Mouse (Mus musculus): ENCODE measurements around the gene Zdhhc25.

The Zdhhc25 gene

GRCm38 (mm10) chr15:88628801-88629356 lies 28.8 kb downstream of the Zdhhc25 start:
- no peak for DNase-seq (ENCODE audit: low spot score in 2 of 2)

GRCm38 (mm10) chr15:88635205-88635604 lies 35.1 kb downstream of the Zdhhc25 start:
- DNase-seq (ENCODE audit: low spot score in 2 of 2), result no peak

GRCm38 (mm10) chr15:88651019-88651418 lies 50.9 kb downstream of the Zdhhc25 start:
- DNase-seq (ENCODE audit: low spot score in 2 of 2), result peak; percentile 4 to 11
